Mouse (Mus musculus): ENCODE results near the gene Tcirg1. TPM values are rescaled to one million over a fixed set of nuclear protein-coding genes. Genes with fewer than 3 reads are reported as not detected.

Tcirg1 gene
- polyA plus RNA-seq, 1 experiment: 69.2 TPM

DNA sequence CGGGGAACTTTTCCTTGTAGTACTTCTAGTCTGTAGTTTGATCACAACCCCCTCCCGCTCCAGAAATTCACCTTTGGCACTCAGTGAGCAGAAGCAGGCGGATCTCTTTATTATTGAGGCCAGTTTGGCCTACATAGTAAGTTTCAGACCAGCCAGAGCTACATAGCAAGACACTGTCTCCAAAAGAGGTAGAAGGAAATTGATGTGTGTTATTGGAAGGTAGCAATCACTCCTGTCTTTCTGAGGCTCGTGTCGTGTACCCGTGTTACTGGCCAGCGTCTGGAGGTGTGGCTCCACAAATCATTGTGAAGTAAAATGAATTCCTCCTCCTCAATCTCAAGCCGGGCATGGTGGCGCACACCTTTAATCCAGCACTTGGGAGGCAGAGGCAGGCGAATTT lies 53.8 kb downstream of the Tcirg1 start:
- Histone ChIP-seq H3K36me3 (ENCODE audit: control insufficient read depth, insufficient read depth, low read length) (no peaks in the 10 kb centered on the region), H3K27me3 (replicated peaks; ENCODE audit: control insufficient read depth, insufficient read depth, low read length) (no peaks in the 10 kb centered on the region), H3K27ac (ENCODE audit: insufficient read depth, low read depth, low read length) (no peak overlapping the region), H3K4me1 (ENCODE audit: control insufficient read depth, insufficient read depth, low read length) (peaks cover 39% of the 10 kb centered on the region), H3K4me3 (ENCODE audit: insufficient read depth, low read depth, low read length) (peak overlapping the region; percentile 23)
- TF ChIP-seq CTCF (conservative IDR thresholded peaks at IDR 0.05; ENCODE audit: insufficient read depth, insufficient read length, low read depth, low read length) (no peak), POLR2A (IDR thresholded peaks at IDR 0.05; ENCODE audit: low read depth, low read length) (no peak)
- 61% methylated on average over 10 of the region's 10 CpGs for WGBS
- peak; percentile 29 for DNase-seq

GRCm38 (mm10) chr19:3851979-3852681 lies 54.8 kb downstream of the Tcirg1 start:
- TF ChIP-seq POLR2A (IDR thresholded peaks at IDR 0.05; ENCODE audit: low read depth, low read length) (no peak), CTCF (conservative IDR thresholded peaks at IDR 0.05; ENCODE audit: insufficient read depth, insufficient read length, low read depth, low read length) (no peak)
- Histone ChIP-seq H3K36me3 (ENCODE audit: control insufficient read depth, insufficient read depth, low read length) (no peaks in the 10 kb centered on the region), H3K4me1 (ENCODE audit: control insufficient read depth, insufficient read depth, low read length) (peaks cover 36% of the 10 kb centered on the region), H3K4me3 (ENCODE audit: insufficient read depth, low read depth, low read length) (peak overlapping the region; percentile 96), H3K27ac (ENCODE audit: insufficient read depth, low read depth, low read length) (peak overlapping the region; percentile 92), H3K27me3 (replicated peaks; ENCODE audit: control insufficient read depth, insufficient read depth, low read length) (no peaks in the 10 kb centered on the region)
- under 1% methylated on average over 74 of the region's 74 CpGs for WGBS
- DNase-seq: peak; percentile 58

- Histone ChIP-seq H3K27ac (ENCODE audit: insufficient read depth, low read depth, low read length) (peak within 1 kb of the TSS; percentile 92), H3K36me3 (ENCODE audit: control insufficient read depth, insufficient read depth, low read length) (no peaks in the 10 kb centered on the region), H3K4me3 (ENCODE audit: insufficient read depth, low read depth, low read length) (peak within 1 kb of the TSS; percentile 96), H3K27me3 (replicated peaks; ENCODE audit: control insufficient read depth, insufficient read depth, low read length) (no peaks in the 10 kb centered on the region), H3K4me1 (ENCODE audit: control insufficient read depth, insufficient read depth, low read length) (peaks cover 35% of the 10 kb centered on the region)
- peak; percentile 95 for TF ChIP-seq POLR2A (IDR thresholded peaks at IDR 0.05; ENCODE audit: low read depth, low read length)
- TF ChIP-seq CTCF (conservative IDR thresholded peaks at IDR 0.05; ENCODE audit: insufficient read depth, insufficient read length, low read depth, low read length): no peak
- under 1% methylated on average over 54 of the region's 54 CpGs for WGBS
- DNase-seq: peak; percentile 98
Measured at GRCm38 (mm10) chr19:3851502-3851962, 55.4 kb downstream of the Tcirg1 start, which contains the start of gene Chka. Gene Chka, plus strand, starts transcription at chr19:3851773.

DNA sequence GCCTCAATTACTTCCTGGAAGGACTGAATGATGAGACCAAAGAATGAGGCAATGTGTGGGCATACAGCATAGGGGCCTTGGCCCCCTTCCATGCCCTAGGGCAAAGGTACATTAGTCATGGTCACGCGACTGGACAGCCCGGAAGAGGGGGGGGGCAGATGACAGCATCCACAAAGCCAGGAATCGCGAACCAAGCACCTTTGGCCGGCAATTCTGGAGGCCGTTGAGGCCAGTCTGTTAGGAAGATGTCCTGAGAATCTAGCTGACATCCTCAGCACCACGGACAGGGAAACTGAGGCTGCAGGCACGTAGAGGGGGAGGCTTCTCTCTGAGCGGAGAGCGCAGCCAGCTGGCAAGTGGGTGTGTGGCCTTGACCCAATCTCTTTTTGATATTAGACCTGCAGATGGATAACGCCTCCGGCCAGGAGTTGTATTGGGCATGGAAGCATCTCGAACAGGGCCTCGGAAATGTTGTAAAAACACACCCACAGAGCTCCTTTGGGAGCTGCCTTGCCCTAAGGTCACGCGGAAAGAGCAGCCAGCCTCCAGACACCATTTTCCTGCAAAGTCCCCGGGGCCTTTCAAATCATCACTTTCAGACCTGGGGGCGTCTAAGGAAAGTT lies 56.0 kb downstream of the Tcirg1 start:
- DNase-seq: peak; percentile 94
- peaks cover 35% of the 10 kb centered on the region for H3K4me1 ChIP-seq (ENCODE audit: control insufficient read depth, insufficient read depth, low read length)
- peak overlapping the region; percentile 75 for H3K4me3 ChIP-seq (ENCODE audit: insufficient read depth, low read depth, low read length)
- 2% methylated on average over 19 of the region's 19 CpGs for WGBS
- H3K36me3 ChIP-seq (ENCODE audit: control insufficient read depth, insufficient read depth, low read length): no peaks in the 10 kb centered on the region
- H3K27ac ChIP-seq (ENCODE audit: insufficient read depth, low read depth, low read length): peak overlapping the region; percentile 87
- no peak for TF ChIP-seq POLR2A (IDR thresholded peaks at IDR 0.05; ENCODE audit: low read depth, low read length)
- TF ChIP-seq CTCF (conservative IDR thresholded peaks at IDR 0.05; ENCODE audit: insufficient read depth, insufficient read length, low read depth, low read length): no peak
- H3K27me3 ChIP-seq (replicated peaks; ENCODE audit: control insufficient read depth, insufficient read depth, low read length): no peaks in the 10 kb centered on the region

GRCm38 (mm10) chr19:3850076-3850475 lies 56.9 kb downstream of the Tcirg1 start:
- peak; percentile 44 for DNase-seq
- Histone ChIP-seq H3K4me1 (ENCODE audit: control insufficient read depth, insufficient read depth, low read length) (peaks cover 31% of the 10 kb centered on the region), H3K4me3 (ENCODE audit: insufficient read depth, low read depth, low read length) (no peak overlapping the region), H3K36me3 (ENCODE audit: control insufficient read depth, insufficient read depth, low read length) (no peaks in the 10 kb centered on the region), H3K27ac (ENCODE audit: insufficient read depth, low read depth, low read length) (peak overlapping the region; percentile 72), H3K27me3 (replicated peaks; ENCODE audit: control insufficient read depth, insufficient read depth, low read length) (no peaks in the 10 kb centered on the region)
- WGBS: 32% methylated on average over 5 of the region's 5 CpGs
- TF ChIP-seq POLR2A (IDR thresholded peaks at IDR 0.05; ENCODE audit: low read depth, low read length) (no peak), CTCF (conservative IDR thresholded peaks at IDR 0.05; ENCODE audit: insufficient read depth, insufficient read length, low read depth, low read length) (no peak)

DNA sequence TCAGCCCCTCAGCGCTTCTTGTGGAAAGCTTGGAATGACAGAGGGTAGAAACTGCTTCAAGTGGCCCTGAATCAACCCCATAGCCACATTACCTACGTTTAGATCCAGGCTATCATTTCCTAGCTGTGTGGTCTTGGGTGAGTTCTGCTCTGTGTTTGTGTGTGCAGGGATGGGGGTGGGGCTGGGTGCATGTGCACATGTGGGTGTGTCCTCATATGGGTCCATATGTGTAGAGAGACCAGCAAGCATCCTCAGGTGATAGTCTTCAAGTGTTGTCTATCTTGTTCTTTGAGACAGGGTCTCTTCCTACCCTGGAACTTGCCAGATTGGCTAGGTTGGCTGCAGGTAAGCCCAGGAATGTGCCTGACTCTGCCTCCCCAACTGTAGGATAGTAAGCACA lies 57.7 kb downstream of the Tcirg1 start:
- Histone ChIP-seq H3K4me3 (ENCODE audit: insufficient read depth, low read depth, low read length) (no peak overlapping the region), H3K27ac (ENCODE audit: insufficient read depth, low read depth, low read length) (peak overlapping the region; percentile 58), H3K27me3 (replicated peaks; ENCODE audit: control insufficient read depth, insufficient read depth, low read length) (no peaks in the 10 kb centered on the region), H3K36me3 (ENCODE audit: control insufficient read depth, insufficient read depth, low read length) (no peaks in the 10 kb centered on the region), H3K4me1 (ENCODE audit: control insufficient read depth, insufficient read depth, low read length) (peaks cover 30% of the 10 kb centered on the region)
- WGBS: 81% methylated on average over 2 of the region's 2 CpGs
- no peak for DNase-seq
- no peak for TF ChIP-seq CTCF (conservative IDR thresholded peaks at IDR 0.05; ENCODE audit: insufficient read depth, insufficient read length, low read depth, low read length)

DNA sequence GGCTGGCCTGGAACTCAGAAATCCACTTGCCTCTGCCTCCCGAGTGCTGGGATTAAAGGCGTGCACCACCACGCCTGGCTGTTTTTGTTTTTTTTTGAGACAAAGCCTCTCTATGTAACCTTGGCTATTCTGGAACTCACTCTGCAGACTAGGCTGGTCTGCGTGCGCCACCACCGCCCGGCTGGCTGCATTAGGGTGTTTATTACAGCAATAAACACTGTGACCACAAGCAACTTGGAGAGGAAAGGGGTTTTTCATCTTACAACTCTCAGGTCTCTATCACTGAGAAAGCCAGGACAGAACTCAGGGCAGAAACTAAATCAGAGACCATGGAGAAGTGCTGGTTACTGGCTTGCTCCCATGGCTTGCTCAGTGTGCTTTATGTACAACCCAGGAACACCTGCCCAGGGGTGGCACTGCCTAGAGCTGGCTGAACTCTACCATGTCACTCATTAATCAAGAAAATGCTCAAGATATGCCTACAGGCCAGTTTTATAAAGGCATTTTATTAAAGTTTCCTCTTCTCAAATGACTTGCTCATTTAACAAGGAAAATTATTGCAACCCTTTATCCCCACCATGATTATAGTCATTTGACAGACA lies 58.6 kb downstream of the Tcirg1 start:
- TF ChIP-seq CTCF (conservative IDR thresholded peaks at IDR 0.05; ENCODE audit: insufficient read depth, insufficient read length, low read depth, low read length) (no peak), POLR2A (IDR thresholded peaks at IDR 0.05; ENCODE audit: low read depth, low read length) (no peak)
- Histone ChIP-seq H3K4me3 (ENCODE audit: insufficient read depth, low read depth, low read length) (no peak overlapping the region), H3K36me3 (ENCODE audit: control insufficient read depth, insufficient read depth, low read length) (no peaks in the 10 kb centered on the region), H3K27ac (ENCODE audit: insufficient read depth, low read depth, low read length) (peak overlapping the region; percentile 75), H3K27me3 (replicated peaks; ENCODE audit: control insufficient read depth, insufficient read depth, low read length) (no peaks in the 10 kb centered on the region), H3K4me1 (ENCODE audit: control insufficient read depth, insufficient read depth, low read length) (peaks cover 24% of the 10 kb centered on the region)
- DNase-seq: peak; percentile 83
- 39% methylated on average over 7 of the region's 7 CpGs for WGBS
